Mouse (Mus musculus) kidney, adult 8-10 months (tissue): ENCODE data around the gene 4931429L15Rik.

ENCODE experiments used
- DNase-seq, 2 experiments: peaks; one replicate each; pipeline ENCODE4 v3.0.0; 2022

The 4931429L15Rik gene

DNA sequence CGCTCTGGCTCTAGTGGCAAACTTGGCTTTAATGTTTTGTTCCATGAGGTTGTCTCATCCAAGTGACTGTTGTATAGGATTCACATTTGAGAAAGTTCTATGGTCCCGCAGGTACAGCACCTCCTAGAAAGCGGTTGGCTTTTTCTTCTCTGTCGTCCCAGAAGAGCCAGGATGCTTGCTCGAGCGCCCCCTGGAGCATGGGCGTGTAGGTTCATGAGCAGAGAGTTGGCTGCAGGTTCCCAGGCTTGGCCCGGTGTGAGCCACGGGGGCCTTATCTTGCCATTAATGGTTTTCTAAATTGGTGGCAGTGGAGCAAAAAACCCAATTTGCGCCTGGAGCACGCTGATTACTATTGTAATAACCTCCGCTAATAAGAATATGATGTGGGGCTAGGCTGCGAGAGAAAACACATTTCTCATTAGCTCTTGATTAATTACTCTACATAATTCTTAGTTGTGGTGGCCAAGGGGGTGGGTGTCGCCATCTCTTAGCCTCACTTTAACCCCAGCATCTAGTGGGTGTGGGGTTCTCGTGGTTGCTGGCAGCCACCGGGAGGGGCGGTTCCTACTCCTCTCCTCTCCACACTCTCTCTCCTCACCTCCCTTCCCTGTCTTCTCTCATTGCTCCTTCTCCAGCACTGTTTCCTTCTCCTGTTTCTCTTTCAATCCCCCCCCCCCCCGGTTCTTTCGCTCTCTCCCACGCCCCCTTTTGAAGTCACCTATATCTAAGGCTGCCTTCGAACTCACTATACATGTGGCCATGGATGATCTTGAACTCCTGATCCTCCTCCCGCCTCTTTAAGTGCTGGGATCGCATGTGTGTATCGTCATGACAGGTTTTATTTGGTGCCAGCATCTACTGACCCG is 8.2 kb upstream of the 4931429L15Rik start:
- DNase-seq = no peak

DNA sequence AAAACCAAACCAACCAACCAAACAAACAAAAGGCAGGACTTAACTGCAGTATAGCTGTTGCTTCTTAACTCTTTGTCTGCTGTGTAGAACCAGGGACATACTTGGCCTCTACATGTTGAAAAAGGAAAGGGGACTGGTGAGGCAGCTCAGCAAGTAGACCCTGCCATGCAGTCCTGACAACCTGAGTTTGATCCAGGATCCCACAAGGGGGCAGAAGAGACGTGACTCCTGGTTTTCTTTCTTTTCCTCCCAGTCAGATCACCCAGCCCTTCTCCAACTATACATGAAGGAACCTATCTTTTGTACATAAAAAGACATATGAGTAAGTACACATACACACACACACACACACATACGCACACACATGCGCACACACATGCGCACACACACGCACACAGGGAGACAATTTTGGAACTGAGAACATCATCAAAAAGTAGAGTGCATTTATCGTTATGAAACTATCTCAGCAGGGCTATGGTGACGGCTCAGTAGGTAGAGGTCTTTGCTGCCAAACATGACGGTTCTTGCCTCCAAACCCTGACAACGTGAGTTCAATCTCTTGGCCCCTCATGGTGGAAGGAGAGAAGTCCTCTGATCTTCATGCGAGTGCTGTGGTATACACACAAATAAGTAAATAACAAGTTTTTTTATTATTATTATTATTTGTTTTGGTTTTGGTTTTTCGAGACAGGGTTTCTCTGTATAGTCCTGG is 7.1 kb upstream of the 4931429L15Rik start:
- no peak for DNase-seq

- DNase-seq = no peak
Measured at GRCm38 (mm10) chr9:46320461-46320860, 675 bp upstream of the 4931429L15Rik start.

GRCm38 (mm10) chr9:46317957-46318356 is 1.8 kb downstream of the 4931429L15Rik start:
- no peak for DNase-seq

DNA sequence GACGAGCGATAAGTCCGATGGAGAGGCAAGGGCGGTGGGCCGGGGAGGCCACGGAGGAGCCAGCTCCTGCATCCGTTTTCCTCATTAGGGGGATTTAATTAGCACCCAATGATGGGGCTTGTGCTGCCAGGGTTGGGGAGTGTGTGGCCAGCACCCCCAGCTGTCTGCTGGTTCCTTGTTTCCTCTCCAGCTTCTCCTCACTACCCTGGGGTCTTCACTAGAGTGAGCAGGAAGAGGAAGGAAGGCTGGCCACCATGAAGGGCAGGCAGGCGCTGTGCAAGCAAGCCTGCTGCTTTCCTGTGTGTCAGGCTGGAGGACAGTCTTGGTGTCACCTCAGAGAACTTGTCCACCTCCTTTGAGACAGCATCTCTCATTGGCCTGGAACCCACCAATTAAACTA is 2.9 kb downstream of the 4931429L15Rik start:
- no peak for DNase-seq

DNA sequence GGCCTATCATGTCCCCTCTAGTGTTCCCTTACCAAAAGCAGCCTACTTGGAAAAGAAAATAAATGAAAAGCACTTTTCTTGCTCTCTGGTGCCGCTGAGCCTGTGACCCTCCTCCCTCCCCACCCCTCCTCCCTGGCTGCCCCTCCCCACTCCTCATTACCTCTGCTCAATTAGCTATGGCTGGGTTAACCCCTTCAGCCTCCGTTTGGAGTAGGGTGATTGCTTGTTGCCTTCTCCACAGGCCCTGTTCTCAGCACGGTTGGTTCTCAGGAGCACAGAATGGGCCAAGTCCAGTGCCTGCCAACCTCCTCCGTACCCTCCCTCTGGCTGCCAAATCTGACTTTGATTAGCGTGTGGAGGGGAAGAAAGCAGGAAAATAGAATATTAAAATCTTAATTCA is 3.4 kb downstream of the 4931429L15Rik start:
- DNase-seq = no peak

DNA sequence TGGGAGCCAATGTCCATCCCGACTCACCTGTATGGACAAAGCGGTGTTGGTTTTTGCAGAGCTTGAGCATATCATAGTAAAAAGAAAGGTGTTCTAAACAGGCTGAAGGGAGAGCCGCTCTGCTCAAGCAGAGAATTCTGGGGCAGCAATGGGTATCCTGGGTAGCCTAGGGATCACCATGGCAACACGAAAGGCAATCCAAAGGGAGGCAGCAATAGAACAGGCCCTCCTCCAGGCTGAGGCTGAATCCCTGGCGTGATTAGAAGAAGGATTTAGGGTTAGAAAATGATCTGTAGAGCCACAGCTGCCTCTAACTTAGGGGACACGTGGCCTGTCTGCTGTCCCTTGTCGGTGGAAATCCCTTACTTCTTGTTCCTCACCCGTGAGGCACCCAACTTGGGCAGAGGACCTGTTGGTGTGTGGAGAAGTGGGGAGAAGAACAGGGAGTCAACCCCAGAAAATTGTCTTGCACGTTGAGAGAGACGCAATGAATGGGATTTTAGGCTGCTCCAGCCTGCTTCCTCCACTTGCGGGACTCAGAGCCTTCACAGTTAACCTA is 3.9 kb downstream of the 4931429L15Rik start:
- DNase-seq = no peak

DNA sequence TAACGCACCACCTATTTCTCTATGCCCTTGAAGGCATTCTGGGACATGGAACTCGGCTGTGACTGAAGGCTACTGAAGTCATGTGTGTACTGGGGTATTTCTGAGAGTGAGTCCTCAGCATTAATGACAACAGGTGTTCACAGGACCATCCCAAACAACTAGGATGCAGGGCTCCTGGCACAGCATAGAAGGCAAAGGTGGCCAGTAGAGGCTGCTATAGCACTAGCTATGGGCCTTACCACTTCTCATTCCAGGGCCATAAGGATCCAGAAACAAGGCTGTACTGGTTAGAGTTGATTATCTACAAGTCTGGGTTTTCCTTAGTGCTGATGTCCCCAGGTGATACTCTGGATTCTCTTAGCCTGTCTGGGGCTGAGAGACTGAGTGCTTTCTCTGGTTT is 4.9 kb downstream of the 4931429L15Rik start:
- no peak for DNase-seq

DNA sequence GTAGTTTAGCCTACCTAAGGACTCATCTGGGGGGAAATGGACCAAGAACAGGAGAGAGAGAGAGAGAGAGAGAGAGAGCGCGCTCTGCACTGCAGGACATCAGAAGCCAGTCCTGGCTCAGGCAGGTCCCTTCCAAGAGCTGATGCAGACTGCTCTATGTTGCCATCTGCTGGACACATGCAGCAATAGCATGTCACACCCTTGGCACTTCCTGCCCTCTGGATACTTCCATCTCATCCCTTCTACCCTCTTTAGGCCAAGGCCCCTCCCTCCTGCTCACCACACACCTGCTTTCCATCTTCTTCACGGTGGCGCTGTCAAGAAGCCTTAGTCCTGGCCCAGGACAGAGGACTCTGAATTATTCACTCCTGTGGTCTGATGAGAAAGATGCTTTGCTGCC is 5.3 kb downstream of the 4931429L15Rik start:
- DNase-seq = peak; percentile 24 to 70

DNA sequence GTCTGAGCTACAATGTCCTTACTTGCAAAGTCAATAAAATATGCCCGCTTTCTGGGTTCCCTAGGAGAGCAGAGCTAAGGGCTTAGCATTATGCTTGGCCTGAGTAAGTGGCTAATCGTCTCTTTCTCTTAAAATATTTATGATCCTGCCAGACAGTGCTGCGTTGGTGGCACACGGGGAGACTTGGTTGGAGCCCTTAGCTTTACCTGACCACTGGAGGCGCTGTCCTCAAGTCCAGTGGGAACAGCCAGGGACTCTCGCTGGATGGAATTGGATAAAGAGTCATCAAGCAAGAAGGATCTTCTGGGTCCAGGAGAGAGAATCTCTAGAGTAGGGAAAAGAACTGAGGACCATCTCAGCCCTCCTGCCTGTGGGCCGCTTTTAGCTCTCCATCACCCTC is 10.7 kb downstream of the 4931429L15Rik start:
- peak in 1 of 2 experiments; percentile 21 for DNase-seq

DNA sequence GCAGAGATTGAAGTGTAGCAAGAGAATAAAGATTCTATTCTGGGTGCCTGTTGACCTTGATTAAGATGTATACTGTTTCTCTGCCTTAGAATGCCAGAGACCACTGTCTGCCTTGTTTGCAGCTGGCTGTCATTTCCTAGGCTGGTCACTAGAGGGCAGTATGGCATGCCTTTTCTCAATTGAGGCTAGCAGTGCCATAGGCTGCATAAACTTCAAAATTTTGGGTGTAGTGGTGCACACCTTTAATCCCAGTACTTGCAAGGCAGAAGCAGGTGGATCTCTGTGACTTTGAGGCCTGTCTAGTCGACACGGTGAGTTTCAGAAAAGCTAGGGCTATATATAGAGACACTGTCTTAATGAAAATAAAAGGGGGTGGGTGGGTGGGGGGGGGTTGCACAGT is 17.6 kb downstream of the 4931429L15Rik start:
- DNase-seq = peak in 1 of 2 experiments; percentile 43

DNA sequence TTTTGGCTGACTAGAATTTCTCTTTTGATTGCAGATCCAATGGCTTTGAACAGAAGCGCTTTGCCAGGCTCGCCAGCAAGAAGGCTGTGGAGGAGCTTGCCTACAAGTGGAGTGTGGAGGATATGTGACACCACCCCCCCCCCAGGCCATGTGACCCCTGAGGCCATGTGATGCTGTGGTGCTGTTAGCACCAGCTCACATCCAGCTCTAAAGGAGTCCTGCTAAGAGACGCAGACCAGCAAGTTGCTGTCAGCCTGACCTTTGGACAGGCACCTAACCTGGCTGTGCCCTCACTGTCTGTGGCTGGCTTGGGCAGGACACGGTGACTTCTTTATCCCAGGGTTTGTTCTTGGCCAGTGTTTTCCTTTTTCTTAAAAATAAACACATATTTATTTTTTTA is 21.4 kb downstream of the 4931429L15Rik start:
- DNase-seq = no peak

DNA sequence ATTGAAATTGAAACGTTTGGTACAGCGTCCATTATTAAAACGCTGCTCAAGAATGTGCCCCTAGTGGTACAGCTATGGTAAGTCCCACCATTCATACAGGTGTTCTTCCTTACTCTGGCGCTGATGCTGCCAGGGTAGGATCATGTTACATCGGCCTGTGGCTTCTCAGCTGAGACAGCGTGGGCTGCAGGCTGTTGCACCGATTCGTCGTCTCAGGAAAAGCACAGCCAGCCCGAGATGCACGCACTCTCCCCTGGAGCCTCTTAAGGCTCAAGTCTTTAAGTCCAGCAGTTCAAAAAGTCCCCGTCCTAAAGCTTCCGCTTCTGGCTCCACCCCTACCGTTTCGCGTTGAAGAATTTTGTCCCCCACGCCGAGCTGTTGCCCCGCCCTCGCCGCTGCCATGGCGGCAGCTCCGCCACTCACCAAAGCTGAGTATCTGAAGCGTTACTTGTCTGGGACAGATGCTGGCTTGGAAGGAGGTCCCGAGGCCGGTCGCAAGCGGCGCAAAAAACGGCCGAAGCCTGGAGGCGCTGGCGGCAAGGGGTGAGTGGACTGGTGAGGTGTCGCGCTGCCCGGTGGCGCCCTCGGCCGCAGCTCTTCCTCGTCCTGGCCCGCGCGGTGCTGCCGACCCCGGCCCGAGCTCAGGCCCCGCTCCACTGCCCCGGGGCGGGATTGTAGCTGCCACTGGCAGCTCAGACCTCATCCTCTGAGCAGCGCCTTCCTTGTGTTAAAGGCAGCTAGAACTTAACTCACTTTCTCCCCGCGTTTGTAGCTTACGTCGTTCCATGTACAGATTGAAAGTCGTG is 37.0 kb downstream of the 4931429L15Rik start, which contains the start of gene Bud13:
Bud13 (plus strand) TSS at position 378 of the 806 bp plus-strand sequence.
- DNase-seq = peak; percentile 89 to 94

GRCm38 (mm10) chr9:46274494-46274893 is 45.3 kb downstream of the 4931429L15Rik start:
- DNase-seq = no peak

GRCm38 (mm10) chr9:46272677-46273454 is 46.9 kb downstream of the 4931429L15Rik start, which contains the start of gene Zpr1:
Gene Zpr1, plus strand, starts transcription at chr9:46273064.
- peak; percentile 90 to 91 for DNase-seq

GRCm38 (mm10) chr9:46272070-46272469 is 47.7 kb downstream of the 4931429L15Rik start:
- DNase-seq = no peak

DNA sequence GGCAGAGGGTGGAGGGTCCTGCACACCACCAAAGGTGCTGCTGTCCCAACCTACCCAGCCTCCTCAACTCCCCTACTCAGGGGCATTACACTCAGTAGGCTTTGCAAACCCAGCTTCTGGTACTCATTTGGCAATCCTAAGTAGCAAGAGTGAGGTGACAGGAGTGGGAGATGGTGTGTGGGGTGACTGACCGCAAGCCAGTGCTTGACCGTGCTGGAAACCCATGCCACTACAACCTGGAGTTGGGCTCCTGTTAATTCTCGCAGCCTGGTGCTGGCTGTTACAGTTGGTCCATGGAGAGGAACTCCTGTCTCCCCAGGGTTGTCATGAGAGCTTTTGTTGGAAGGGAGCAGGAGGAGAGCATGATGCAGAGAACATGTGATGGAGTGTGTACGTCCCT is 49.0 kb downstream of the 4931429L15Rik start:
- DNase-seq = no peak

GRCm38 (mm10) chr9:46269125-46269524 is 50.7 kb downstream of the 4931429L15Rik start:
- no peak for DNase-seq

DNA sequence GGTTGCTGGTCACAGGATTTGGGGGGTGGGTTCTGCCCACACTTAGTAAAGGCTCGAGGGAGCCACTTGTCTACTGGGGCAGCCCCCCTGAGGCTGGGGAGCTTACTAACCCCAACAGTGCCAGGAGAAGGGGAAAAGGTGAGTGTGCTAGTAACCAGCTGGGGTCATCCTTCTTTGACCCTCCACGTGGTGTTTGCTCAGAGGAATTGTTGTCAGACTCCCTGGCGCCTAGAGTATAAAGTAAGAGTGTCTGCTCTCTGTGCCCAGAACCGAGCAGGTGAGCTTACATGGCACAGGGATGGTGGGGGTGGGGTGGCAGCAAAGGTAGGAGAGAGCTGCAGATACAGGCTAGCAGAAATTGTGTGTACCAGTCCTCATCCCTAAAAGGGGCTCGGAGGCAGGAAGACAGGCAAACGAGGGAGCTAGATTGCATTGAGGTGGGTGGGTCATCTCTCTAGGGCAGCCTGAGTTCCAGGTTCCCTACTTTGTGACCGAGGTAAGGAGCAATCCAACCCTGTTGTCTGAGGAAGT is 51.4 kb downstream of the 4931429L15Rik start, which contains the start of gene Apoa5:
Apoa5 (plus strand) TSS at position 291 of the 531 bp plus-strand sequence.
- DNase-seq = no peak

DNA sequence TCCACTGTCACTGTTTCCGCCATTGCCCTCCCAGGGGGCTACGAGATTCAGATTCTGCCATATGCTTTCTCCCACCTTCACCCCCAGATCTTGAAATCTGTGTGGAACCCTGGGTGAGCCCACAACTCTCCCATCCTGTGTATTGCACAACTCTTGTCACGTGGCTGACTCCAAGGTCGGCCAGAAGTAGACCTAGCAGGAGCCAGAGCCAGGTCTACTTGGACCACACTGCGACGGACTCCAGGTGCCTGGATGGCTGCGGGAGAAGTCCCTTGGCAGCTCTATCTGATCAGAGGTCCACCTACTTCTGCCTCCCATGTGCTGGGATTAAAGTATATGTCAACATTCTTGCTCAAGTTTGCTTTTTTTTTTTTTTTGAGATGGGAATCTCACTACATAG is 58.7 kb downstream of the 4931429L15Rik start:
- peak in 1 of 2 experiments; percentile 32 for DNase-seq

GRCm38 (mm10) chr9:46259111-46259510 is 60.7 kb downstream of the 4931429L15Rik start:
- DNase-seq = no peak
